Mouse (Mus musculus) lung, adult 2 months (tissue): ENCODE measurements around the gene Cd300ld. TPM values are rescaled to one million over a fixed set of nuclear protein-coding genes. Genes with fewer than 3 reads are reported as not detected.
"Not testable (repeated sequence)": the region's sequence is repeated elsewhere in the genome, so short reads cannot be mapped to it uniquely, and the experiment has no call there.

Experiments used
- DNase-seq: peaks from one replicate; pipeline ENCODE4 v3.0.0; 2022
- H3K4me1 ChIP-seq: fragments of 200-500 bp; 2 replicates; pipeline ENCODE4 v1.6.1; 2011; ENCODE audit warnings: low read length; ENCODE audit not compliant: control insufficient read depth, insufficient read depth
- H3K4me3 ChIP-seq: fragments of 200-500 bp; replicated peaks from 2 replicates; pipeline ENCODE3; 2011; ENCODE audit warnings: low read depth, mild to moderate bottlenecking, control low read depth, low read length; ENCODE audit errors: extremely low read depth
- CTCF ChIP-seq: fragments of 200-500 bp; IDR thresholded peaks from 2 replicates; pipeline ENCODE4 v1.5.1; 2011; ENCODE audit warnings: mild to moderate bottlenecking, low read length, control low read depth; ENCODE audit not compliant: insufficient read depth
- POLR2A ChIP-seq: fragments of 200-500 bp; IDR thresholded peaks from 2 replicates; pipeline ENCODE4 v1.6.1; 2011; ENCODE audit warnings: low read depth, mild to moderate bottlenecking, control low read depth, low read length, borderline replicate concordance; ENCODE audit errors: extremely low read depth
- WGBS: fragments of 180-500 bp; shearing (Covaris S2); methylation state at CpG from one replicate; pipeline ENCODE4 v1.1.7; 2018; 5-methylcytosine and 5-hydroxymethylcytosine counted together
- polyA plus RNA-seq: library from polyadenylated mRNA; depleted of rRNA; stranded (reverse); fragments of >200 nt; gene quantifications from 2 replicates; pipeline ENCODE4 v1.2.3, GENCODE M21; 2012; rRNA removed

Gene Cd300ld
- 2.9 and 5.4 TPM in 2 replicates for polyA plus RNA-seq

- Histone ChIP-seq H3K4me3 (no peak within 1 kb of the TSS), H3K4me1 (no peaks in the 10 kb centered on the region)
- WGBS = 57% methylated on average over 4 of the region's 4 CpGs
- DNase-seq = no peak
- TF ChIP-seq CTCF (no peak), POLR2A (no peak)
Observed at GRCm38 (mm10) chr11:114989793-114990192, at the start of gene Cd300ld. Gene Cd300ld, minus strand, starts transcription at chr11:114989922.

- no CpG with 5 or more reads among the region's 6 CpGs for WGBS
- not testable (repeated sequence) for DNase-seq, H3K4me1 ChIP-seq, H3K4me3 ChIP-seq
Observed at GRCm38 (mm10) chr11:115037669-115038068, 47.9 kb upstream of the Cd300ld start, which contains the start of gene Cd300ld5. Gene Cd300ld5, minus strand, starts transcription at chr11:115037769.

- WGBS = no CpG with 5 or more reads among the region's 6 CpGs
- not testable (repeated sequence) for H3K4me3 ChIP-seq, DNase-seq, H3K4me1 ChIP-seq
Observed at GRCm38 (mm10) chr11:115026912-115027311, 37.2 kb upstream of the Cd300ld start, which contains the start of gene Cd300ld4. Gene Cd300ld4, minus strand, starts transcription at chr11:115027012.

GRCm38 (mm10) chr11:115016093-115016492, 26.4 kb upstream of the Cd300ld start, which contains the start of gene Cd300ld2:
Gene Cd300ld2, minus strand, starts transcription at chr11:115016193.
- H3K4me3 ChIP-seq, DNase-seq, H3K4me1 ChIP-seq: not testable (repeated sequence)
- WGBS = no CpG with 5 or more reads among the region's 7 CpGs

- no peaks in the 10 kb centered on the region for H3K4me1 ChIP-seq
- DNase-seq = peak; percentile 6
- no peak for TF ChIP-seq CTCF
- 0 out of 2 replicates have a peak, but pooled peaks have one; percentile 14 for TF ChIP-seq POLR2A
- H3K4me3 ChIP-seq = no peak overlapping the region
- WGBS = 67% methylated on average over 5 of the region's 5 CpGs
Observed at GRCm38 (mm10) chr11:115004070-115004469, 14.3 kb upstream of the Cd300ld start.

GRCm38 (mm10) chr11:115001474-115002040, 11.8 kb upstream of the Cd300ld start, which contains the start of gene Cd300c2:
Gene Cd300c2, minus strand, starts transcription at chr11:115001880.
- Histone ChIP-seq H3K4me3 (no peak within 1 kb of the TSS), H3K4me1 (no peaks in the 10 kb centered on the region)
- DNase-seq = no peak
- 57% methylated on average over 7 of the region's 7 CpGs for WGBS
- no peak for TF ChIP-seq POLR2A
- TF ChIP-seq CTCF = no peak

- Histone ChIP-seq H3K4me1 (no peaks in the 10 kb centered on the region), H3K4me3 (no peak overlapping the region)
- TF ChIP-seq CTCF (no peak), POLR2A (no peak)
- 59% methylated on average over 4 of the region's 4 CpGs for WGBS
- no peak for DNase-seq
Observed at GRCm38 (mm10) chr11:114981866-114982265, 7.9 kb downstream of the Cd300ld start.

GRCm38 (mm10) chr11:114972726-114973125, 17.0 kb downstream of the Cd300ld start:
- WGBS = 73% methylated on average over 10 of the region's 10 CpGs
- no peak overlapping the region for H3K4me3 ChIP-seq
- DNase-seq = no peak
- TF ChIP-seq CTCF (no peak), POLR2A (no peak)
- H3K4me1 ChIP-seq = no peaks in the 10 kb centered on the region

- no peaks in the 10 kb centered on the region for H3K4me1 ChIP-seq
- no peak within 1 kb of the TSS for H3K4me3 ChIP-seq
- DNase-seq = no peak
- WGBS = 81% methylated on average over 9 of the region's 9 CpGs
- no peak for TF ChIP-seq POLR2A
- TF ChIP-seq CTCF = no peak
Observed at GRCm38 (mm10) chr11:114968752-114969207, 20.9 kb downstream of the Cd300ld start, which contains the start of gene Cd300c. Gene Cd300c, minus strand, starts transcription at chr11:114969157.

GRCm38 (mm10) chr11:114965182-114965828, 24.4 kb downstream of the Cd300ld start:
- DNase-seq = no peak
- 20% methylated on average over 3 of the region's 3 CpGs for WGBS
- Histone ChIP-seq H3K4me3 (no peak overlapping the region), H3K4me1 (no peaks in the 10 kb centered on the region)
- TF ChIP-seq POLR2A (no peak), CTCF (no peak)
